Mouse (Mus musculus) thymus, adult 2 months (tissue): ENCODE results near the gene Fus.
"Not testable (repeated sequence)": the region's sequence is repeated elsewhere in the genome, so short reads cannot be mapped to it uniquely, and the experiment has no call there.

Experiments
- CTCF ChIP-seq: fragments of 200-500 bp; IDR thresholded peaks from 2 replicates; pipeline ENCODE4 v1.5.1; 2012; ENCODE audit warnings: mild to moderate bottlenecking, control low read depth, low read length, moderate library complexity, borderline replicate concordance; ENCODE audit not compliant: control insufficient read depth, poor library complexity, insufficient read depth; ENCODE audit errors: extremely low read depth
- POLR2A ChIP-seq: fragments of 200-500 bp; IDR thresholded peaks from 2 replicates; pipeline ENCODE4 v1.6.1; 2012; ENCODE audit warnings: mild to moderate bottlenecking, low read length, control low read depth, moderate library complexity; ENCODE audit not compliant: control insufficient read depth, poor library complexity, insufficient read depth; ENCODE audit errors: extremely low read depth

DNA sequence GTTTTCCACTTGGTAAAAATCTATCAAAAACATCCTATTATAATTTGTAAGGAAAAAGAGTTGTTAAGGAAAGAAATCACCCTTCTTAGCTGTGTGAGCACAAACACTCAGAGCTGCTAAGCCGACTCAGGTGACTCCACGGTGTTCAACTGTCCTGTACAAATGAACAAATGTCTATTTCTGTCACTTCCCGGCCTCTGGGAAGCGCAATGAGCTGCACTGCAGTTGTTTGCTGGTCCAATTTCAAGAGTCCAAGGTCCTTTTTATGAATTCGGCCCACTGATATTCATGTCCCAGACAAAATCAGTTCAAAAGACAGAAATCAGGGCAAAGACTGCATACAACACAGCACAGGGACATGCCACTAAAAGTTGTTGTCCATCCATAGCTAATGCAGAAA lies 48.9 kb downstream of the Fus start:
- TF ChIP-seq POLR2A, CTCF: not testable (repeated sequence)
